Mouse (Mus musculus) MN1 (cell line): ENCODE measurements at regions not wholly inside any gene's neighbourhood (a gene's known extent, or its start where the extent isn't known, plus 50 kb on each side); places are given as distances from the start of the nearest gene placed in this dataset.

Experiments
- DNase-seq: peaks from one replicate; pipeline ENCODE4 v3.0.0-alpha.2; 2016; ENCODE audit warnings: low spot score

- DNase-seq, result no peak
Measured at GRCm38 (mm10) chr6:100923070-100923469, 89.6 kb downstream of the Ppp4r2 start.

GRCm38 (mm10) chr6:100923686-100924085 is 90.3 kb downstream of the Ppp4r2 start:
- no peak for DNase-seq

- DNase-seq, result no peak
Measured at GRCm38 (mm10) chr6:100928791-100929758, 95.7 kb downstream of the Ppp4r2 start.

- DNase-seq, result no peak
Measured at GRCm38 (mm10) chr6:100929759-100930358, 96.4 kb downstream of the Ppp4r2 start.

GRCm38 (mm10) chr6:100930706-100931105 is 97.3 kb downstream of the Ppp4r2 start:
- no peak for DNase-seq

GRCm38 (mm10) chr6:100934424-100934823 is 101.0 kb downstream of the Ppp4r2 start:
- DNase-seq, result no peak

GRCm38 (mm10) chr6:100937802-100938201 is 104.4 kb downstream of the Ppp4r2 start:
- no peak for DNase-seq

GRCm38 (mm10) chr6:100938376-100938775 is 105.0 kb downstream of the Ppp4r2 start:
- no peak for DNase-seq

- no peak for DNase-seq
Measured at GRCm38 (mm10) chr6:100939042-100939441, 105.6 kb downstream of the Ppp4r2 start.

- no peak for DNase-seq
Measured at GRCm38 (mm10) chr6:100939766-100940165, 106.3 kb downstream of the Ppp4r2 start.

GRCm38 (mm10) chr6:100941686-100942085 is 108.3 kb downstream of the Ppp4r2 start:
- DNase-seq, result no peak

- DNase-seq, result no peak
Measured at GRCm38 (mm10) chr6:100942956-100943355, 109.5 kb downstream of the Ppp4r2 start.

GRCm38 (mm10) chr6:100945796-100946195 is 112.4 kb downstream of the Ppp4r2 start:
- DNase-seq, result no peak

- DNase-seq, result no peak
Measured at GRCm38 (mm10) chr6:100948340-100948739, 114.9 kb downstream of the Ppp4r2 start.

- DNase-seq, result no peak
Measured at GRCm38 (mm10) chr6:100951646-100952045, 118.2 kb downstream of the Ppp4r2 start.

GRCm38 (mm10) chr6:100952470-100952869 is 119.0 kb downstream of the Ppp4r2 start:
- no peak for DNase-seq

GRCm38 (mm10) chr6:100954563-100954962 is 121.1 kb downstream of the Ppp4r2 start:
- no peak for DNase-seq

GRCm38 (mm10) chr6:100966481-100966880 is 133.1 kb downstream of the Ppp4r2 start:
- DNase-seq, result no peak

GRCm38 (mm10) chr6:100968080-100968856 is 134.8 kb downstream of the Ppp4r2 start:
- DNase-seq, result no peak

- no peak for DNase-seq
Measured at GRCm38 (mm10) chr6:100968960-100969359, 135.5 kb downstream of the Ppp4r2 start.

GRCm38 (mm10) chr6:100970810-100971447 is 137.5 kb downstream of the Ppp4r2 start:
- no peak for DNase-seq

GRCm38 (mm10) chr6:100971462-100971955 is 138.1 kb downstream of the Ppp4r2 start:
- DNase-seq, result no peak
